23 mouse cellular contexts compared by ENCODE assay signal in the genomic region with DNA sequence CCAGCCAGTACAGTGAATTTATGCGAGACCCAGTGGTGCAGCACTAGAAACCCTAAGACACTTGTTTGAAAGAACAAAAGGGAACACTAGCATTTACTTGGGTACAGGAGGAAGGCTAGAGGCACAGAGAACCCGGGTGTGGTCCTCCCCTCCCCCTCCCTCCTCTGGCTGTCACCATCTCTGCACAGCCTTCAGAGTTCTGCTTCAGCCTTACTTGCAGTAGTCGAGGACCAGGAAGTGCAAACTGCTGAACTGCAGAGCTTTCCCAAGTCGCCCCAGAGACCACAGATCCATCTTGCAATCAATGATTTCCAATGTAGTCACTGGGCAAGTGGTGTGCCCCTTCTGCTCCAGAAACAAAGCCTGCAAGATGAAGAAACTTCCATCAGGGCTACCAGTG. TPM values are rescaled to one million over a fixed set of nuclear protein-coding genes. Genes with fewer than 3 reads are reported as not detected.
DNase-seq lines count a peak whose midpoint lies in the region; ATAC-seq and TF ChIP-seq lines count a peak whose summit lies in the region.
"Had no signal": no experiment of that assay in that cellular context is flagged by ENCODE, and none has a peak within 500 bp of the region (broad histone marks: within the 10 kb centered on the region; RNA-seq: fewer than 3 reads in every experiment).

No protein-coding gene starts in this region.

- no peaks in the 10 kb centered on the region for H3K4me1 ChIP-seq in lung, adult 2 months (ENCODE audit: control insufficient read depth, insufficient read depth, low read length)
- H3K4me1 ChIP-seq in heart, embryonic 10.5 days, result peaks cover 8% of the 10 kb centered on the region; the same call in 1 of the 2 replicates
- H3K4me1 ChIP-seq: hindbrain, embryonic 15.5 days; limb, embryonic 12.5 days; lung, embryonic 15.5 days had no signal

- intact Hi-C loops in left cerebral cortex, postnatal 4 days (cut with DNase I), result no loop called here

- TF ChIP-seq POLR2A in lung, adult 2 months (IDR thresholded peaks at IDR 0.05; ENCODE audit: borderline replicate concordance, extremely low read depth, low read depth, low read length), result no peak

- no peaks in the 10 kb centered on the region for H3K27me3 ChIP-seq in heart, embryonic 10.5 days (ENCODE audit: insufficient read depth, poor library complexity, severe bottlenecking)
- H3K27me3 ChIP-seq: embryonic facial prominence, embryonic 13.5 days; hindbrain, embryonic 15.5 days; limb, embryonic 12.5 days; lung, embryonic 15.5 days; megakaryocyte, embryonic 14.5 days had no signal

- 31% methylated on average over 4 of the region's 4 CpGs for WGBS in lung, adult 2 months
- WGBS in heart, embryonic 10.5 days, result 31% methylated on average over 4 of the region's 4 CpGs

- no peaks in the 10 kb centered on the region for H3K36me3 ChIP-seq in heart, embryonic 10.5 days
- H3K36me3 ChIP-seq: embryonic facial prominence, embryonic 13.5 days; hindbrain, embryonic 15.5 days; limb, embryonic 12.5 days; lung, embryonic 15.5 days had no signal

- peak; percentile 23 for DNase-seq in lung, postnatal 36 days
- DNase-seq in lung, adult 2 months, result no peak
- DNase-seq in heart, embryonic 10.5 days (ENCODE audit: low spot score), result no peak
- DNase-seq in urinary bladder, postnatal 14 days (ENCODE audit: low spot score), result no peak
- no peak for DNase-seq in left cerebral cortex, postnatal 4 days
- DNase-seq: cerebellum, adult 2 months; gastrocnemius, postnatal 14 days; heart, postnatal 10 days; kidney, adult 11 months; kidney, postnatal 10 days; right cerebral cortex, postnatal 25 days had no signal

- no peak for TF ChIP-seq CTCF in lung, adult 2 months (IDR thresholded peaks at IDR 0.05; ENCODE audit: insufficient read depth, low read length)

- peak; percentile 74 to 80; a peak in 3 of 4 replicates for ATAC-seq in hematopoietic stem cell, adult 5-6 weeks (replicated peaks in 1 of 2; ENCODE audit: insufficient read depth in 1 of 2, low FRiP score in 2 of 2, low TSS enrichment in 1 of 2, low read depth in 1 of 2, poor library complexity in 2 of 2, severe bottlenecking in 2 of 2)
- 0 out of 2 replicates have a peak, but pooled peaks have one; percentile 61 for ATAC-seq in monocyte, adult 5-6 weeks (replicated peaks; ENCODE audit: insufficient number of reproducible peaks, low FRiP score, low TSS enrichment, poor library complexity, severe bottlenecking)
- ATAC-seq: midbrain, embryonic 16.5 days had no signal

- H3K9me3 ChIP-seq in heart, embryonic 10.5 days, result no peaks in the 10 kb centered on the region
- H3K9me3 ChIP-seq: embryonic facial prominence, embryonic 13.5 days; hindbrain, embryonic 15.5 days; limb, embryonic 12.5 days; lung, embryonic 15.5 days; megakaryocyte, embryonic 14.5 days had no signal

- no peak overlapping the region for H3K27ac ChIP-seq in heart, embryonic 10.5 days
- H3K27ac ChIP-seq: embryonic facial prominence, embryonic 13.5 days; hindbrain, embryonic 15.5 days; layer of hippocampus, adult 2 months; limb, embryonic 12.5 days; lung, embryonic 15.5 days had no signal

- H3K4me3 ChIP-seq in lung, adult 2 months (replicated peaks; ENCODE audit: extremely low read depth, low read depth, low read length), result no peak overlapping the region
- H3K4me3 ChIP-seq in heart, embryonic 10.5 days, result no peak overlapping the region
- H3K4me3 ChIP-seq: embryonic facial prominence, embryonic 13.5 days; hindbrain, embryonic 15.5 days; layer of hippocampus, adult 2 months; limb, embryonic 12.5 days; lung, embryonic 15.5 days; megakaryocyte, embryonic 14.5 days had no signal

RNA-seq across cellular contexts. Expression of gene Gm28729, which starts 7.6 kb away (rescaled TPM):
- 2.2 and 2.8 TPM in 2 replicates for polyA plus RNA-seq in lung, adult 2 months (2012; rRNA removed)
- total RNA-seq in hematopoietic stem cell, adult 5-6 weeks (2017), result not detected in 2 replicates
- total RNA-seq in monocyte, adult 5-6 weeks (2017), result not detected in 3 replicates
- polyA plus RNA-seq in heart, embryonic 10.5 days (2016; fragmentation: Nextera tagmentation; extraction: Ambion mirVana), result not detected in 2 replicates
- total RNA-seq in left cerebral cortex, postnatal 4 days (2021), result under 1 TPM in 1 of 2 experiments, not detected in 1; 0.18 TPM
- total RNA-seq: heart, adult 8-10 months; heart, postnatal 10 days had no signal
- polyA plus RNA-seq: embryonic facial prominence, embryonic 13.5 days; limb, embryonic 12.5 days; neural tube, embryonic 11.5 days; stomach, embryonic 16.5 days had no signal

RNA-seq across cellular contexts. Expression of gene Rnf7, which starts 39.0 kb away (rescaled TPM):
- 183 and 200 TPM in 2 replicates for polyA plus RNA-seq in lung, adult 2 months (2012; rRNA removed)
- 52.5 and 56.7 TPM in 2 replicates for total RNA-seq in hematopoietic stem cell, adult 5-6 weeks (2017)
- 49.1 to 62.7 TPM (median 62.4 TPM) in 3 replicates for total RNA-seq in monocyte, adult 5-6 weeks (2017)
- polyA plus RNA-seq in heart, embryonic 10.5 days (2016; fragmentation: Nextera tagmentation; extraction: Ambion mirVana), result 260 and 265 TPM in 2 replicates
- total RNA-seq in left cerebral cortex, postnatal 4 days (2021), result 10 to 100 TPM; 51.5 to 53.2 TPM
